In genomic region chrX:84553441-84553840, GRCm38 (mm10) we compare ENCODE assay signal across 9 mouse cellular contexts.
"Had no signal": no experiment of that assay in that cellular context is flagged by ENCODE, and none has a peak within 500 bp of the region (broad histone marks: within the 10 kb centered on the region; RNA-seq: fewer than 3 reads in every experiment).

No protein-coding gene starts in this region.

- DNase-seq: kidney, postnatal 10 days; kidney, postnatal 4 days; lung, embryonic 14.5 days; lung, postnatal 10 days; right cerebral cortex, adult 18-20 months; right cerebral cortex, postnatal 25 days; thymus, postnatal 4 days had no signal

- ATAC-seq: liver, embryonic 12.5 days; midbrain, embryonic 15.5 days had no signal
